Mouse (Mus musculus) stomach, embryonic 15.5 days (tissue): ENCODE measurements around the gene Copz1. TPM values are rescaled to one million over a fixed set of nuclear protein-coding genes. Genes with fewer than 3 reads are reported as not detected.
A peak's percentile ranks its signal among the peaks of the same experiment; 100 is the strongest.

ENCODE experiments used
- ATAC-seq: fragments of 200-750 bp; cut with Nextera tagmentation; 2 replicates; pipeline ENCODE4 v1.8.0; 2017; ENCODE audit warnings: low read depth, moderate number of reproducible peaks, moderate TSS enrichment; ENCODE audit not compliant: insufficient read depth, low FRiP score
- H3K27ac ChIP-seq: fragments of 300-500 bp; sonication (generic); 2 replicates; pipeline ENCODE4 v1.5.1; 2015; ENCODE audit warnings: mild to moderate bottlenecking, inconsistent platforms
- H3K27me3 ChIP-seq: fragments of 300-500 bp; sonication (generic); replicated peaks from 2 replicates; pipeline ENCODE4 v1.6.1; 2015; ENCODE audit warnings: inconsistent platforms
- H3K36me3 ChIP-seq: fragments of 300-500 bp; sonication (generic); 2 replicates; pipeline ENCODE4 v1.6.1; 2015; ENCODE audit warnings: inconsistent platforms
- H3K4me1 ChIP-seq: fragments of 300-500 bp; sonication (generic); 2 replicates; pipeline ENCODE4 v1.6.1; 2015; ENCODE audit warnings: inconsistent platforms
- H3K4me2 ChIP-seq: fragments of 300-500 bp; sonication (generic); 2 replicates; pipeline ENCODE4 v1.6.1; 2015; ENCODE audit warnings: mild to moderate bottlenecking, inconsistent platforms
- H3K4me3 ChIP-seq: fragments of 300-500 bp; sonication (generic); replicated peaks from 2 replicates; pipeline ENCODE4 v1.5.1; 2015; ENCODE audit warnings: inconsistent platforms
- H3K9ac ChIP-seq: fragments of 300-500 bp; sonication (generic); 2 replicates; pipeline ENCODE4 v1.6.1; 2015; ENCODE audit warnings: inconsistent platforms
- H3K9me3 ChIP-seq: fragments of 300-500 bp; sonication (generic); 2 replicates; pipeline ENCODE4 v1.6.1; 2016; ENCODE audit warnings: inconsistent platforms
- WGBS: fragments of 180-500 bp; shearing (Covaris S2); methylation state at CpG from one replicate; pipeline ENCODE4 v1.1.7; 2015; 5-methylcytosine and 5-hydroxymethylcytosine counted together
- polyA plus RNA-seq: library from polyadenylated mRNA; unstranded; fragments of >200 nt; fragmentation: Nextera tagmentation; extraction: Ambion mirVana; gene quantifications from 2 replicates; pipeline ENCODE4 v1.2.1, GENCODE M21; 2015

The Copz1 gene
- polyA plus RNA-seq, 1 experiment from 2014 or later = 248 TPM

DNA sequence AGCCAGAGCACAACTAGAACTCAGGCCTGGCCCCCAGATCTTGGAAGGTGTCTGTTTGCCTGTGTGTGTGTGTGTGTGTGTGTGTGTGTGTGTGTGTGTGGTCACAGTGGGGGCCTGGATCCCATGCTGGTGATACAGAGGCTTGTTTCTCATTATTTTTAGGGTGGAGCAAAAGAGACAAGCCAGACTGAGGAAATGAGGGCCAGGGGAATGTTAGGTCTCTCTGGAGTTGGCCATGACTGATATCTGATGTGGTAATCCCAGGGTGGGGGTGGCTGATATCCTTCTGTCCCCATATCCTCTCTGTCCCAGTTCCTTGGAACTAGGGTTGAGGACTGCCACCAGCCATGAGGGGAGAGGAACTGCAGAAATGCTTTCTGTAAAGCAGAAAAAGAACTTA, 44.6 kb downstream of the Copz1 start:
- no peak overlapping the region for H3K27ac ChIP-seq
- H3K4me3 ChIP-seq = no peak overlapping the region
- ATAC-seq = no peak
- H3K36me3 ChIP-seq = peaks cover 12% of the 10 kb centered on the region; the same call in 1 of the 2 replicates
- no peaks in the 10 kb centered on the region for H3K9me3 ChIP-seq
- no peak overlapping the region for H3K9ac ChIP-seq
- peaks cover 34% of the 10 kb centered on the region for H3K4me1 ChIP-seq
- no peak overlapping the region for H3K4me2 ChIP-seq
- no peaks in the 10 kb centered on the region for H3K27me3 ChIP-seq

DNA sequence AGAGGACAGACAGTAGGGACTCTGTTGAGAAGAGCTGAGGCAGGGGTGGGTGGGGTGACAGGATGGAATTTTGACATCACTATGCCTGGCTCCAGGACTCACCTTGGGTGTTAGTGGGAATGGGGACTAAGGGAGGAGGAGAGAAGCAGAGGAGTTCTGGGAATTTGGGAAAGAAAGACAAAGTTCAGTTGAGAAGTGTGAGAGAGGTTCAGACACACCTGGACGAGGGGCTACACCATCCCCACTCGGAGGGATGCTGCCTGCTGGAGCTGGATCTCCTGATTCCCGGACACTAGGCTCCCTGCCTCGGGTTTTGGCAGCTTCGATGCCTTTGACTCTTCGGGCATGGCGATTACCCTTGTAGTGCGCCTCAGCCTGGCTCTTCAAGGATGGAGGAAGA, 45.2 kb downstream of the Copz1 start:
- H3K4me1 ChIP-seq = peaks cover 40% of the 10 kb centered on the region
- no peaks in the 10 kb centered on the region for H3K9me3 ChIP-seq
- ATAC-seq = no peak
- H3K36me3 ChIP-seq = peaks cover 12% of the 10 kb centered on the region; the same call in 1 of the 2 replicates
- no peak overlapping the region for H3K27ac ChIP-seq
- no peak overlapping the region for H3K4me3 ChIP-seq
- no peak overlapping the region for H3K9ac ChIP-seq
- WGBS = 86% methylated on average over 8 of the region's 8 CpGs
- H3K4me2 ChIP-seq = no peak overlapping the region
- H3K27me3 ChIP-seq = no peaks in the 10 kb centered on the region

DNA sequence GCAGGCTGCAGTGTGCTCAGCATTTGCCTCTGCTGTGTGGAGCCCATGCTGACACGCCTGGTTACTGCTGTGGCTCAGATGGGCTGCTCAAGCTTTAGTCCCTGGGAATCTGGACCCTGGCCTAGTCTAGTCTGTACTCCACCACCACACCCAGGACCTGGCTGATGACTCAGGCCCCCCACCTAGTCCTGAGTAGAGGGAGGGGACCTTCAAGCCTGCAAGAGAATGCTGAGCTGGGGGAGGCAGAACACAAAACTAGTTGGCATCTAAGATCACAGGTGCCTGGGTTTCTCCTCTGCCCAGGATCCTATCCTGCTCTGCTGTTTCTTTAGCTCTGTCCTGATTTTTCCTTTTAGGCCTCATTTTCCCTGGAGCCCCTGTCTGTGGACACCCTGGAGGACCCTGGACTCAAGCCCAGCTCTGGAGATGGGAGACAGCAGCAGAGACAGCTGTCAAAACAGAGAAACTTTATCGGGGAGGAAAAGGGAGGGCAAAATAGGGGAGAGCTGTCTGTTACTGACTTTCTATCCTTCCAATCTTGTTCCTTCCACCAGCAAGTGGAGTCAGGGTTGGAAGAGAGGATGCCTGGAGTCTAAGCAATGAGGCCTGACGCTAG, 45.8 kb downstream of the Copz1 start:
- no peak for ATAC-seq
- Histone ChIP-seq H3K27ac (no peak overlapping the region), H3K4me2 (no peak overlapping the region), H3K27me3 (no peaks in the 10 kb centered on the region), H3K4me1 (peaks cover 44% of the 10 kb centered on the region), H3K4me3 (no peak overlapping the region), H3K9ac (no peak overlapping the region), H3K9me3 (no peaks in the 10 kb centered on the region), H3K36me3 (peaks cover 12% of the 10 kb centered on the region; the same call in 1 of the 2 replicates)
- 58% methylated on average over 3 of the region's 3 CpGs for WGBS

DNA sequence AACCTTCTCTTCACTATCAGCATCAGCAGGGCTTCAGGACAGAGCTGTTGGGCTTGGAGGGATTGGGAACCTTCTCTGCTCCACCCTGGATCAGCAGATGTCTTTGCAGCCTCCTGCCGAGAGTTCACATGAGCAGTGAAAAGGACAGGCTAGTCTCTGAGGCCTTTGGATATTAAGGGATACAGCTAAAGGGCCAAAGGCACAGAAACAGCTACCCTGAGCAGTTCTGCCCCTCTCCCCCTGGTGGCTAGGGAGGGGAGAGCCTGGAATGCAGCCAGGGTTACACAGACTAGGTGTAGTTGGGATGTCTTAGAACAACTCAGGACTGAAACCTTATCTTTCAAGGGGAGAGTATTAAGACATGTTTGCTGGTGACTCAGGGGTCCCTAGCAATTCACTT, 48.6 kb downstream of the Copz1 start:
- no peak overlapping the region for H3K9ac ChIP-seq
- peaks cover 27% of the 10 kb centered on the region for H3K4me1 ChIP-seq
- H3K4me2 ChIP-seq = no peak overlapping the region
- ATAC-seq = no peak
- no peaks in the 10 kb centered on the region for H3K27me3 ChIP-seq
- no peak overlapping the region for H3K27ac ChIP-seq
- 48% methylated on average over 1 of the region's 1 CpGs for WGBS
- no peak overlapping the region for H3K4me3 ChIP-seq
- H3K36me3 ChIP-seq = peaks cover 7% of the 10 kb centered on the region; the same call in 1 of the 2 replicates
- no peaks in the 10 kb centered on the region for H3K9me3 ChIP-seq

DNA sequence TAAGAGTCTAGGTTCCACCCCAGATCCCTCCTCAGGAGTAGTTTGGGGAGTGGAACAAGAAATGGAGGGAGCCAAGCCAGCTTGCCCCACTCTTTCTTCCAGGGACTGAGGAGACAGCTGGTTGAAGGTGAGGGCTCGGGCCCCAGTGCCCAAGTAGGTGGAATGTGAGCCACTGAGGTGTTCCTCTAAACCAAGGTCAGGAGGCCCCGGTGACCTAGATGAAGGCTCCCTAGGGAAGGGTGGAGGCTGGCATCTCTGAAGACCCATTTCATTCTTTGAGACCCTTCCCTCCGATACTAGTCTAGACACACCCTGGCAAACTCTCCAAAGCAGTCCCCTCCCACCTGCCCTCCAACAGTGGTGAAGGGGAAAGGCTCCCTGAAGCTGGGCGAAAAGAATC, 49.9 kb downstream of the Copz1 start:
- Histone ChIP-seq H3K4me2 (peak overlapping the region; percentile 90), H3K9ac (no peak overlapping the region), H3K36me3 (no peaks in the 10 kb centered on the region), H3K27ac (no peak overlapping the region), H3K27me3 (no peaks in the 10 kb centered on the region), H3K4me1 (peaks cover 25% of the 10 kb centered on the region), H3K9me3 (no peaks in the 10 kb centered on the region), H3K4me3 (peak overlapping the region; percentile 65)
- ATAC-seq = no peak
- 51% methylated on average over 4 of the region's 4 CpGs for whole genome bisulfite sequencing

DNA sequence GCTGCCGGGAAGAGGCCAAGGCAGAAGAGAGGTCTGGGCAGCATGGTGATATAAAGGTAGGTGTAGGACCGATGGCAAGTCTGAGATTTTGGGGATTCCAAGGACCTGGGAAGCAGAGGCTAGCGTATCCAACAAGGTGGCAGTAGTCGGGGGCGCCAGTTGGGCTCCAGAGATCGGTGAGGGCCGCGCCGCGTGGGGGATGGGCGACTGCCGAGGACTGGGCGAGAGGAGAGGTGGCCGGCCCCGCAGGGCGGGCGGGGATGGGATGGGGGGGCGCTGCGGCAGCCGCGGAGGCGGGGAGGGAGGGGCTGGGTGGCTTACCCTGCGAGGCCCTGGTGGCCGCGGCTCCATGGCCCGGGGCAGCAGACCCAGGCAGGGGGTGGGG, 50.5 kb downstream of the Copz1 start:
- H3K27me3 ChIP-seq = no peaks in the 10 kb centered on the region
- H3K36me3 ChIP-seq = no peaks in the 10 kb centered on the region
- ATAC-seq = peak; percentile 51
- 0 out of 2 replicates have a peak overlapping the region, but pooled peaks have one; percentile 84 for H3K27ac ChIP-seq
- peaks cover 25% of the 10 kb centered on the region for H3K4me1 ChIP-seq
- no peaks in the 10 kb centered on the region for H3K9me3 ChIP-seq
- H3K4me3 ChIP-seq = peak overlapping the region; percentile 65
- under 1% methylated on average over 14 of the region's 26 CpGs for WGBS
- peak overlapping the region; percentile 90 for H3K4me2 ChIP-seq
- H3K9ac ChIP-seq = peak overlapping the region; percentile 66

DNA sequence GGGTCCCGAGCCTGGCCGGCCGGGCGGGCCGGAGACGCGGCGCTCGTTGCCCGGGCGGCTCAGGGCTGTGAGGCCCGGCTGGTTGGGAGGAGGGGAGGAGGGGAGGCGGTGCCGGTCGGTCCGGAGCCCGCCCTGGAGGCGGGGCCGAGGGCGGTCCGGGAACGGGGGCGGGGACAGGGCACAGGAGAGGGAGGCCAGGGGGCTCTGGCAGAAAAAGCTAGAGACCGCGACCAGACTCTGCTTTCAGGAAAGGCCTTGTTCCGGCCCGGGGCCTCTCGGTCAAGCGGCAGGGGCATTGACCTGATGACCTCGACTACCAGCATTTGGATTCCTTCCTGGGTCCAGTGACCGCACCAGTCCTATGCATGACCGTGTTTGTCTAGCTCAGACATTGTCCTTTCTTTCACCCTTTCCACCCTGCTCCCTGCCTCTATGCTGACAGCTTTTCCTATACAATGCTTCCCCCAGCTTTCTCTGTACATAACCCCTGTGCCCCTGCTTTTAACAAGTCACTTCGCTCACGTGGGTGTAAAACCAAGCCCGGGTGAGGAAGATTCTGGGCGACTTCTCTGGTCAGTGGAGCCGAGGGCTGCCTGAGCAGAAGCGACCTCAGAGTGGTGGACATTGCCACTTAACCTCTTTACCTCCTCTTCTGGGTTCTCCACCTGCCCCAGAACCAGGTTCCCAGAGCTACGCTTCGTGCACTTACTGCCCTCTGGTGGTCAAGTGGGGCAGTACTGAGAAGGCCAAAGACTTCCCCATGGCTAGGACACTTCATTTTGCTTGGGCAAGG, 51.1 kb downstream of the Copz1 start:
- Histone ChIP-seq H3K27ac (peak overlapping the region; percentile 84), H3K4me3 (peak overlapping the region; percentile 65), H3K9ac (peak overlapping the region; percentile 66), H3K27me3 (no peaks in the 10 kb centered on the region), H3K4me1 (peaks cover 25% of the 10 kb centered on the region), H3K9me3 (no peaks in the 10 kb centered on the region), H3K36me3 (no peaks in the 10 kb centered on the region), H3K4me2 (peak overlapping the region; percentile 90)
- ATAC-seq = peak; percentile 95
- 1% methylated on average over 39 of the region's 40 CpGs for WGBS

DNA sequence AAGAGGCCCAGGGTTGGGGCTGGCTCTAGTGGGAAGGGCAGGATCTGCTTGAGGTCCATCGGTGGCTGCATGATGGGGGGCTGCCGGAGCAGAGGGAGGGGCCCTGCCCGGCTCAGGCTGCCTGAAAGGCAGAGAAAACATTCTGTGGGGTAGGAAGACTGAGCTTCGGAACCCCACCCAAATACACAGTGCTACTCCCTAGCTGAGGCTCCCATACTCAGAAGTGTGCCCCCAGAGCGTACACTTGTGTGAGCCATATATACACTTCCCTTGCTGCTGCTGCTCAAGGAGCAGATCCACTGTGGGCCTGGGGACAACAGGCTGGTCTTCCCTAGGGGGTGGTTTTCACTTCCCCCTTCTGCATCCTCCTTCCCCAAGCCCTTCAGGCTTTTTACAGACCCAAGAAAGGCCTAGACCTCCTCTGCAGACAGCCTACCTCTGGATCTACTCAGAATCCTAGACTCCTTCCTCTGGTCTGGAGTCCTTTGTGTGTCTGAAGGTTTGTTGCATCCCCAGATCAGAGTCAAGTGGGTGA, 60.6 kb downstream of the Copz1 start:
- Histone ChIP-seq H3K4me1 (0 out of 2 replicates have a peak, but pooled peaks cover 5% of the 10 kb centered on the region), H3K36me3 (no peaks in the 10 kb centered on the region), H3K4me3 (no peak overlapping the region), H3K27me3 (0 out of 2 replicates have a peak, but pooled peaks cover 3% of the 10 kb centered on the region), H3K27ac (no peak overlapping the region), H3K9me3 (no peaks in the 10 kb centered on the region), H3K4me2 (no peak overlapping the region), H3K9ac (no peak overlapping the region)
- 49% methylated on average over 5 of the region's 5 CpGs for whole genome bisulfite sequencing
- no peak for ATAC-seq

DNA sequence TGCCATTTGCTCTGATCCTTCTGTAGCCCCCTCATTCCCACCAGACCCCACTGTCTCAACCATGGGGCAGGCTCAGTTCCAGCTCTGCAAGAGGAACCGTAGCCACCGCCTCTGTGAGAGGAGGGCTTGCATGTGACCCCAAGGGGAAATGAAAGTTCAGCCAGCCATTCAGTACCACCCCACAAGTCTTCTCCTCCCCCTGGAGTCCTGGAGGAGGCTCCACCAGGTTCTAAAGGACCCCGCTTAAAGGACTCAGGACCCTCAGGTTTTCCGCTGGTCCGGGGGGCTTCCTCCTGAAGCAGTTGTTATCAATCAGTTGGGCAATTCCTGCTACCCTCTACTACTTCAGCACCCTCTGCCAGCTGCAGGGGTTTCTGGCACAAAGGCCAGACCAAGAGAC, 61.2 kb downstream of the Copz1 start:
- Histone ChIP-seq H3K36me3 (no peaks in the 10 kb centered on the region), H3K4me2 (no peak overlapping the region), H3K4me3 (no peak overlapping the region), H3K27ac (no peak overlapping the region), H3K9me3 (no peaks in the 10 kb centered on the region), H3K27me3 (peaks cover 5% of the 10 kb centered on the region; the same call in 1 of the 2 replicates), H3K9ac (no peak overlapping the region), H3K4me1 (0 out of 2 replicates have a peak, but pooled peaks cover 6% of the 10 kb centered on the region)
- no peak for ATAC-seq
- WGBS = 76% methylated on average over 5 of the region's 5 CpGs

DNA sequence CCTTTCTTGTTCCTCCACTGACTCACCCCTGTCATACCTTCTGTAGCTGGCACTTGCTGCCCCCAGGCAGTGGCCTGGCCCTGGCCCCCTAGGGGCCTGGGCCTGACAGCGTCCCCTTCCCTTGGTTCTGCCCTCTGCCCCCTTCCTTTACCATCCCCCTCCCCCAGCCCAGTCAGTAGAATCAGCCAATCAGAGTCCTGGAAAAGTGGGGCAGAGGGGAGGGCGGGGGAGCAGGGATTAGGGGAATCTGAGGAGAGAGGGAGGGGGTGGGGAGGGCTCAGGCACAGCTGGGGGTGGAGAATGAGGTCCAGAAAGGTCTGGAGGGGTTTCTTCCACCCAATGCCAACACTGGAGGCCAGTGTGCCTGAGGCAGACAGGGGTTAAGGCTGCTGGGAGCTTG, 61.7 kb downstream of the Copz1 start:
- no peak overlapping the region for H3K27ac ChIP-seq
- H3K9ac ChIP-seq = no peak overlapping the region
- no peak overlapping the region for H3K4me2 ChIP-seq
- H3K27me3 ChIP-seq = peaks cover 9% of the 10 kb centered on the region; the same call in 1 of the 2 replicates
- WGBS = 4% methylated on average over 2 of the region's 2 CpGs
- H3K9me3 ChIP-seq = no peaks in the 10 kb centered on the region
- no peak for ATAC-seq
- H3K36me3 ChIP-seq = no peaks in the 10 kb centered on the region
- H3K4me1 ChIP-seq = 0 out of 2 replicates have a peak, but pooled peaks cover 6% of the 10 kb centered on the region
- H3K4me3 ChIP-seq = no peak overlapping the region

DNA sequence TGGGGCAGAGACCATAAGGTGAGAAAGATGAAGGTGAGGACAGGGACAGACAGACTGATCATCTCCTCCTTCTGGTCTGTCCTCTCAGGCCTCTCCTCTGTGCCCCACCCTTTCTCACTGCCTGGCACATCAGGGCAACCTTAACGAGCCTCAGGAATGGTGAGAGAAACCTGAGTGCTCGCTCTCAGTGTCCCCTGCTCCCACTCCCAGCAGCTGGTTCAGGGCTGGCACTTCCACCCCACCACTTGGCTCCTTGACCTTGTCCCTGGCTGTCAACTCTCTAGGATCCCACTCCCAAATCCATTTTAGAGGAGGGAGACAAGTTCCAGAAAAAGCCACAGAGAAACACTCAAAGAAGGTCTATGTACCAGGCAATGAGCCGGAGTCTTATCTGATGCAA, 62.5 kb downstream of the Copz1 start:
- no peak for ATAC-seq
- no peak overlapping the region for H3K4me2 ChIP-seq
- 71% methylated on average over 3 of the region's 3 CpGs for WGBS
- no peak overlapping the region for H3K4me3 ChIP-seq
- H3K9ac ChIP-seq = no peak overlapping the region
- no peaks in the 10 kb centered on the region for H3K9me3 ChIP-seq
- H3K27ac ChIP-seq = no peak overlapping the region
- peaks cover 12% of the 10 kb centered on the region; the same call in 1 of the 2 replicates for H3K27me3 ChIP-seq
- no peaks in the 10 kb centered on the region for H3K36me3 ChIP-seq
- H3K4me1 ChIP-seq = peaks cover 11% of the 10 kb centered on the region; the same call in 1 of the 2 replicates
